Mouse (Mus musculus) limb, embryonic 12.5 days (tissue): ENCODE results near the gene Mocs2. TPM values are rescaled to one million over a fixed set of nuclear protein-coding genes. Genes with fewer than 3 reads are reported as not detected.

Experiments
- ATAC-seq: fragments of 200-750 bp; cut with Nextera tagmentation; 2 replicates; pipeline ENCODE4 v1.8.0; 2017; ENCODE audit warnings: low read depth, moderate TSS enrichment; ENCODE audit not compliant: insufficient number of reproducible peaks, insufficient read depth, low FRiP score, low TSS enrichment
- H3K27ac ChIP-seq: fragments of 300-500 bp; sonication (generic); 2 replicates; pipeline ENCODE4 v1.5.1; 2016; ENCODE audit warnings: mild to moderate bottlenecking, moderate library complexity
- H3K27me3 ChIP-seq: fragments of 300-500 bp; sonication (generic); 2 replicates; pipeline ENCODE4 v1.6.1; 2016; ENCODE audit warnings: mild to moderate bottlenecking, moderate library complexity
- H3K36me3 ChIP-seq: fragments of 300-500 bp; sonication (generic); 2 replicates; pipeline ENCODE4 v1.6.1; 2016; ENCODE audit warnings: mild to moderate bottlenecking, moderate library complexity
- H3K4me1 ChIP-seq: fragments of 300-500 bp; sonication (generic); replicated peaks from 2 replicates; pipeline ENCODE4 v1.6.1; 2016
- H3K4me2 ChIP-seq: fragments of 300-500 bp; sonication (generic); 2 replicates; pipeline ENCODE4 v1.6.1; 2016; ENCODE audit warnings: mild to moderate bottlenecking, moderate library complexity
- H3K4me3 ChIP-seq: fragments of 300-500 bp; sonication (generic); replicated peaks from 2 replicates; pipeline ENCODE4 v1.5.1; 2016; ENCODE audit warnings: mild to moderate bottlenecking
- H3K9ac ChIP-seq: fragments of 300-500 bp; sonication (generic); replicated peaks from 2 replicates; pipeline ENCODE4 v1.6.1; 2016; ENCODE audit warnings: mild to moderate bottlenecking, moderate library complexity
- H3K9me3 ChIP-seq: fragments of 300-500 bp; sonication (generic); 2 replicates; pipeline ENCODE4 v1.6.1; 2016; ENCODE audit warnings: mild to moderate bottlenecking, moderate library complexity
- WGBS: fragments of 180-500 bp; shearing (Covaris S2); methylation state at CpG from one replicate; pipeline ENCODE4 v1.1.7; 2016; 5-methylcytosine and 5-hydroxymethylcytosine counted together
- polyA plus RNA-seq: library from polyadenylated mRNA; unstranded; fragments of >200 nt; fragmentation: Nextera tagmentation; extraction: Ambion mirVana; gene quantifications from 2 replicates; pipeline ENCODE4 v1.2.1, GENCODE M21; 2016

Mocs2 gene
- polyA plus RNA-seq, 1 experiment from 2014 or later, result 84.1 TPM

- Histone ChIP-seq H3K9me3 (no peaks in the 10 kb centered on the region), H3K4me1 (no peaks in the 10 kb centered on the region), H3K4me3 (no peak overlapping the region), H3K9ac (no peak overlapping the region), H3K4me2 (no peak overlapping the region), H3K27ac (no peak overlapping the region), H3K27me3 (no peaks in the 10 kb centered on the region), H3K36me3 (no peaks in the 10 kb centered on the region)
- 87% methylated on average over 6 of the region's 6 CpGs for WGBS
- ATAC-seq, result no peak
Measured at GRCm38 (mm10) chr13:114854023-114854422, 36.0 kb downstream of the Mocs2 start.

GRCm38 (mm10) chr13:114854428-114854827, 36.4 kb downstream of the Mocs2 start:
- H3K27ac ChIP-seq, result no peak overlapping the region
- no peak overlapping the region for H3K4me3 ChIP-seq
- 94% methylated on average over 3 of the region's 3 CpGs for WGBS
- H3K4me2 ChIP-seq, result no peak overlapping the region
- H3K9ac ChIP-seq, result no peak overlapping the region
- H3K4me1 ChIP-seq, result no peaks in the 10 kb centered on the region
- peak; percentile 71; the same call in 1 of the 2 replicates for ATAC-seq
- no peaks in the 10 kb centered on the region for H3K27me3 ChIP-seq
- H3K36me3 ChIP-seq, result no peaks in the 10 kb centered on the region
- no peaks in the 10 kb centered on the region for H3K9me3 ChIP-seq

- Histone ChIP-seq H3K27me3 (no peaks in the 10 kb centered on the region), H3K36me3 (no peaks in the 10 kb centered on the region), H3K4me3 (no peak overlapping the region), H3K9me3 (no peaks in the 10 kb centered on the region), H3K4me2 (peak overlapping the region; percentile 33), H3K9ac (no peak overlapping the region), H3K4me1 (no peaks in the 10 kb centered on the region), H3K27ac (no peak overlapping the region)
- 0 out of 2 replicates have a peak, but pooled peaks have one; percentile 26 for ATAC-seq
- 34% methylated on average over 15 of the region's 15 CpGs for WGBS
Measured at GRCm38 (mm10) chr13:114855573-114856268, 37.7 kb downstream of the Mocs2 start.

DNA sequence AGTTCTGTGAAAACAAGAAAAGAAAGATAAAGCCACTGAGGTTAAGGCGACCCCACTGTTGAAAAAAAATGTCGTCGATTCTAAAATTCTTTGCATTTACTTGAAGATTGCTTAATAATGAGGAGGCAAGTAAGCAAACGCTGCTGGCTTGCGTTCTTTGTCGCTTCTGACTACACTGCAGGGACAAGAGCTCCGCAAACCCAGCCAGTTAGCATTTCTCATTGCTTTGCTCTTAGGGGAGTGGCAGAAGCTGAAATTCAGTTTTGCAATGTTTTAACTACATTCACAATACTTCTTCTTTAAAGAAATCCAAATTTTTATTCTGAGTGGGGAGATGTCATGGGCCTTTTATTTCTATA, 38.2 kb downstream of the Mocs2 start:
- Histone ChIP-seq H3K27me3 (no peaks in the 10 kb centered on the region), H3K4me1 (no peaks in the 10 kb centered on the region), H3K4me3 (no peak overlapping the region), H3K9me3 (no peaks in the 10 kb centered on the region), H3K27ac (no peak overlapping the region), H3K9ac (no peak overlapping the region), H3K4me2 (no peak overlapping the region), H3K36me3 (no peaks in the 10 kb centered on the region)
- ATAC-seq, result no peak
- WGBS, result 61% methylated on average over 7 of the region's 7 CpGs

DNA sequence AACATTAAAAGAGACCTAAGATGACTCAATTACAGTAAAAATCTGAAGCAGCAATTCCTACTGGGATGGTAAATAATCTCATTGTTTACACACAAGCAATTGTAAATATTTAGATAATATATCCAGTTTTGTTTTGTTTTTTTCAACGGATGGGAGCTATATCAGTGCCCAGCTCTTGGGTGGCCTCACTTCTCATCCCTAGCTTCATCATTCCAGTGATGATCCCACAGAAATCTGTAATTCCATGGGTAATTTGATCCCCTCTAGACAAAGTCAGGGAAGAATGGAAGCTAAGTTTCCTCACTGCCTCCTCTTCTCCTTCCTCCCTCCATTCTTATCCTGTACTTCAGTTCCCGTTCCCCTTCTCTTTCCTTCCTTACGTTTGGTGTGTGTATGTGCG, 39.5 kb downstream of the Mocs2 start:
- no peak for ATAC-seq
- Histone ChIP-seq H3K9ac (no peak overlapping the region), H3K4me3 (no peak overlapping the region), H3K27me3 (no peaks in the 10 kb centered on the region), H3K4me1 (no peaks in the 10 kb centered on the region), H3K9me3 (no peaks in the 10 kb centered on the region), H3K27ac (no peak overlapping the region), H3K36me3 (no peaks in the 10 kb centered on the region), H3K4me2 (no peak overlapping the region)
- 85% methylated on average over 4 of the region's 4 CpGs for WGBS

DNA sequence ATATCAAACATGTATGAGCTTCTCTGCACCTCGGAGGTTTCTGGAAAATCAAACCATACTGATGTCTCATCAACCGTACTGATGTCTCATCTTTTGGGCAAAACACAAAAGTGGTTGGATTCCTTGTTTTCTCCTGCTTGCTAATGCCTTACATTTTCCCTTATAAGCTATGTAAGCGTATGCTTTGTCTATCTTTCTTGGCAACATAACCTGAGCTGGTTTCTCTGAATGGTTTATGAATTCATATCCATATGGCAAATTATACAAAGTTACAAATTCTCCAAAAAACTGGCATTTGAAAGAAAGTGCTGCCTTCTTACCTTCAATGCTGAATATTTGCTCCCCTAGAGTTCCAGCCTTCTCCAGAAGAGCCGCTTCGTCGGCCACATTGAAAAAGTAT, 56.7 kb downstream of the Mocs2 start:
- 87% methylated on average over 6 of the region's 6 CpGs for WGBS
- ATAC-seq, result no peak
- no peak overlapping the region for H3K27ac ChIP-seq

GRCm38 (mm10) chr13:114876005-114876520, 58.0 kb downstream of the Mocs2 start:
- Histone ChIP-seq H3K4me2 (no peak overlapping the region), H3K4me1 (no peaks in the 10 kb centered on the region), H3K9me3 (no peaks in the 10 kb centered on the region), H3K36me3 (no peaks in the 10 kb centered on the region), H3K27ac (no peak overlapping the region), H3K27me3 (no peaks in the 10 kb centered on the region), H3K4me3 (no peak overlapping the region), H3K9ac (no peak overlapping the region)
- ATAC-seq, result no peak
- 86% methylated on average over 2 of the region's 2 CpGs for WGBS

More for the DNA sequence above, 56.7 kb downstream of the Mocs2 start:
- no peak overlapping the region for H3K4me3 ChIP-seq
- no peaks in the 10 kb centered on the region for H3K9me3 ChIP-seq
- H3K9ac ChIP-seq, result no peak overlapping the region
- H3K27me3 ChIP-seq, result no peaks in the 10 kb centered on the region
- no peaks in the 10 kb centered on the region for H3K36me3 ChIP-seq
- no peaks in the 10 kb centered on the region for H3K4me1 ChIP-seq
- no peak overlapping the region for H3K4me2 ChIP-seq

GRCm38 (mm10) chr13:114878667-114879066, 60.6 kb downstream of the Mocs2 start:
- Histone ChIP-seq H3K4me2 (no peak overlapping the region), H3K9ac (no peak overlapping the region), H3K9me3 (no peaks in the 10 kb centered on the region), H3K36me3 (no peaks in the 10 kb centered on the region), H3K4me3 (no peak overlapping the region), H3K4me1 (no peaks in the 10 kb centered on the region), H3K27me3 (no peaks in the 10 kb centered on the region), H3K27ac (no peak overlapping the region)
- WGBS, result 81% methylated on average over 11 of the region's 11 CpGs
- no peak for ATAC-seq

Other genes with a start within 250 kb of the Mocs2 start
- gene Itga2, start 113.9 kb downstream of the Mocs2 start, polyA plus RNA-seq, result 2.4 and 2.8 TPM in 2 replicates